Mouse (Mus musculus) c-Kit-positive CD71-negative TER-119-negative erythroid progenitor cells, embryonic 14.5 days (primary cell): ENCODE measurements around the gene Camkk1.

Source experiments
- DNase-seq: peaks from one replicate; pipeline ENCODE4 v3.0.0-alpha.2; 2013; ENCODE audit warnings: low read depth

The Camkk1 gene

GRCm38 (mm10) chr11:73052795-73053194 lies 34.0 kb downstream of the Camkk1 start:
- DNase-seq, result no peak

DNA sequence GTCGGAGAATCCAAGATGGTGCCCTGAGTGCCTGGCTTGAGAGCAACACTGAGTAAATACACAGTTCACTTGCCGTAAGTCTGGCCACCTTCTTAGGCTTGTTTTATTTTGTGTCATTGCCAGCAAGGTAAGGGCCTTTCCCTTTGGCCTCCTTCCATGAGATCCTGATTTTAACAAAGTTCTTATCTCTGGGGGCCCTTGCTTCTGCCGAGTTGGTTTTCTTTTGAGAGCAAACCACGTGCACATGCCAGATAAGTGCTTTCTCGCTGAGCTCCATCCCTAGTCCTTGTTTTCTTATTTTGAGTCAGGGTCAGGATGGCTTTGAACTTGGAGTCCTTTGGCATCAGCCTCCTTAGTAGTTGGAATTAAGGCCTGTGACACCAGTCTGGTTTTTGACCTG lies 38.9 kb downstream of the Camkk1 start:
- no peak for DNase-seq

DNA sequence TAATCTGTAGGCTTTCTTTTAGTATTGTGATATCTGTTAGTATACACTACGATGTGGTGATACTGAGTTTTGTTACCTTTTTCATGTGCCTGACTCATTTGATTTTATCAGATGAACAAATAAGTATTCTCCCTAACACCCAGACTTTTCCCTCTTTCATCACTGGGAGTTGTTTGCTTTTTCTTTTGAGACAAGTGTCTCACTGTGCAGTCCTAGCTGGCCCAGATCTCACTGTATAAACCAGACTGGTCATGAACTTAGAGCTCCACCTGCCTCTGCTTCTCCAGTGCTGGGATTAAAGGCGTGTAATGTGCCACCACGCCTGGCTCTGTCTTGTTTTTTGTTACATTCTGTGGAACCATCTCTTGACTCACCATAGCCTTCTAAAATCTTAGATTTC lies 40.8 kb downstream of the Camkk1 start:
- DNase-seq, result no peak

- DNase-seq, result no peak
These were observed 42.6 kb downstream of the Camkk1 start for GRCm38 (mm10) chr11:73061413-73061812.

- no peak for DNase-seq
These were observed 53.0 kb downstream of the Camkk1 start for GRCm38 (mm10) chr11:73071839-73072238.

DNA sequence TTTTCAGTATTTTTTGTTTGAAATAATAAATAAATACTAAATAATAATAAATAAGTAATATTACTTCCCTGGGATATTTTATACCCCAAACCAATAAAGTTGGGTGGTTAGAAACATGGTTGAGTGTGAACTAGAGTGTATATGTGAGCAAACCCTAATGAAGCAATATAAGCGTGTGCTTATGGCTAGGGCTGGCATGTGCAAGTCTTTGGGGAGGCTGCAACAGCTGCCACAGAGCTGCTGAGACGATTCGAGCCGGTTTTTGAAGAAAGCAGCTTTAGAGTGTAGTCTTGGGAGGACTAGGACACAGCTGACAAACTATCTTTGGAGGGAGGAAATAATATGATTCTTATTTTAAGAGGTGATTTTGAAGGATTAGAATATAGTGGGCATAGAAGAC lies 57.5 kb downstream of the Camkk1 start:
- DNase-seq, result no peak

DNA sequence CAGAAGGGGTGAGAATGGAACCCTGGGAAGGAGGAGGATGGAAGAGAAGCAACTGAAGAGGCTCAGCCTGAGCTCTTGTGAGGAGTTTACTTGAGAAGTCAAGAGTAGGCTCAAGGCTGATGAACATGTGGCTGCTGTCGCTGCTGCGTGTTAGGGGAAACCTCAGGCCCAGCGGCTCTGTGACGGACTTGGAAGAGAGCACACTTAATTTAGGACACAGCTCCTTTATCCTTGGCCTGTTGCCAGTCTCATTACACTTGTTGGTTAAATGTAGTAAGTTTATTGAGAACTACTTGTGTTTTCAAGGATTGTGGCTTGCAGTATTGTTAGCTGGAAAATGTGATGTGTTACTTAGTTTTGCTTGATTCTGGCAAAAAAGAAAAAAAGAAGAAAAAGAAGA lies 57.9 kb downstream of the Camkk1 start:
- no peak for DNase-seq

DNA sequence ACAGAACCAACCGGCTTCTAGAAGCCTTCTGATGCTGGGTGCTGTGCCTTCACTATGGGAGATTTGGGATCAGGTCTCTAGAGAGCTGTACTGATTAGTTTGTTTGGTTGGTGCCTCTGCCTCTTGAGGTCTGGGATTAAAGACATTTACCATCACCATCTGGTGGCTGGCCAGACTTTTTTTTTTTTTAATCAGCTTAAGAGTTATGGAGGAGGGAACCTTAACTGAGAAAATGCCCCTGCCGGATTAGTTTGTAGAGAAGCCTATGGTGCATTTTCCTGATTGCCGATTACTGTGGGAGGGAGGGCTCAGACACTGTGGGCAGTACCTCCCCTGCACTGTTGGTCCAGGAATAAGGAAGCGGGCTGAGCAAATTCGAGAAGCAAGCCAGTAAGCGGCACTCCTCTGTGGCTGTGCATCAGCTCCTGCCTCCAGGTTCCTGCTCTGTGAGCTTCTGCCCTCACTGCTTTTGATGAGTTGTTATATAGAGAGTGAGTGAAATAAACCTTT lies 58.5 kb downstream of the Camkk1 start:
- DNase-seq, result no peak

GRCm38 (mm10) chr11:73078615-73079014 lies 59.8 kb downstream of the Camkk1 start:
- no peak for DNase-seq

GRCm38 (mm10) chr11:73080306-73080705 lies 61.5 kb downstream of the Camkk1 start:
- no peak for DNase-seq

- no peak for DNase-seq
These were observed 65.5 kb downstream of the Camkk1 start for GRCm38 (mm10) chr11:73084303-73084702.

DNA sequence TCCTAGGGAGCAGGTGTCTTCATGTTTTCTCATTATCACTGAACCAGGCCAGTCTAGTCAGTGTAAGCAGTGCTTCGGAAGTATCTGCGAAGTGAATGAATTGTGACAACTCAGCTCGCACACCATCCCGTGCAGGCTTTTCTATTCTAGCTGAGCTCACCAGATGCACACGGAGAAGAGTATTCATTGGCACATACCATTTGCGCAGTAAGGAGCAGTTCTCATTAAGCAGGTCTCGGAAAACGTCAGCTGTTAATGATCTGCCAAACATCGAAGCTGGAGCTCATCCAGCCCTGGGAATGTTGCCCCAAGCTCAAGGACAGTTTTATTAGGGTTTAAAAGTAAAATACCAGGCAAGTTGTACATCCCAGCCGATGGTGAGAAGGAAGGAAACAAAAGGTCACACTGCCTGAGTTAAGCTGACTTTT lies 66.0 kb downstream of the Camkk1 start:
- no peak for DNase-seq

- DNase-seq, result no peak
These were observed 66.6 kb downstream of the Camkk1 start for GRCm38 (mm10) chr11:73085391-73085790.

DNA sequence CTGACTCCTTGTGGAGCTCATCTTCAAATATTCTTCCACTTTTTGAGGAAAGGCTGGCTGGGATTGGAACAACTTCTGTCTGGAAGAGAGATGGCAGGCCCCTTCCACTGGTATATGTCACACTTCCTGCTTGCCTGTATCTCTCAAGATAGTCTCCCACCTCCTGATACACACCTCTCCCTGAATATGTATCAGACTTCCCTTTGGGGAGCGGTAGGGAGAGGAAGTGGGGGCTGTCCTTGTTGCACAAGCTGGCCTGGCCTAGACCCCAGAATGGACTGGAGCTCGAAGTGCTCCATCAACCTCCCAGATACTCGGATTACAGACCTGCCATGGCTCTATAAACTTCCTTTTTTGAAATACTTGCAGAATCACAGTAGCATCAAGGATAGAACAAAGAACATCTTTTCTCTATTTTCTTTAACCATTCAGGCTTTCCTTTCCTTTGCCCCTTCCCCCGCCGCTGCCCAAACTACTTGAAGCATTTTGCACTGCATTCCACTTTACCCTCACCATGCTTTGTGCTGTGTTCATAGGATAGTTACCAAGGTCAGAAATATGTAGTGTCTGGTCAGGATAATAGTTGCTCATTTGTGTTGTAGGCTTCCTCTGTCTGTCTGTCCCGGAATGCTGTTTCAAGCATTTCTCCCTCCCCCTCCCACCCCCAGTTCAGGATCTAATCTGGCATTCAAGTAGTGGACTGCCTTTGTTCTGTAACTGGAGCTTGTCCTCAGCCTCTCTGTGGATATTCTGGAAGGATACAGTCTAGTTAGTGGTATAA lies 69.1 kb downstream of the Camkk1 start:
- DNase-seq, result no peak

- no peak for DNase-seq
These were observed 71.5 kb downstream of the Camkk1 start, which contains the start of gene Itgae for GRCm38 (mm10) chr11:73090283-73090682. Gene Itgae, plus strand, starts transcription at chr11:73090583.

- DNase-seq, result no peak
These were observed 72.0 kb downstream of the Camkk1 start for GRCm38 (mm10) chr11:73090826-73091225.
